Mouse (Mus musculus): ENCODE results near the gene Atp1b4.
"Not testable (repeated sequence)": the region's sequence is repeated elsewhere in the genome, so short reads cannot be mapped to it uniquely, and the experiment has no call there.

Atp1b4 gene

DNA sequence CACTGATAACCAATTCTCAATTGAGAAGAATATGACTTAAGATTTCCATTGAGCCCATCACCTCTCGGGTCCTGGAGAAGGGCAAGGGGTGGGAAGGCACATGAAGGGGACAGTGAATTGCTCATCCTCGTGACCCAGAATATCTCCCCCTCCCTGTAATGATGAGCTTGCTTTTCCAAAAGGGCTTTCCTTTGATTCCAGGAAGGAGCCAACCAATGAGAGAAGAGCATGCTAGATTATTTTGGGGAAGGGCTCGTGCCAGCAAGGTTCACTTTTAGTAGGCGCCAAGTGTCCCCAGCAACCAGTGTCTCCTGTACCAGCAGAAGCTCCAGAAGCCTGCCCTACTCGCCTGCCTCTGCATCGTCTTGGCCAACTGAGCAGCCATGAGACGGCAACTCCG, at the start of gene Atp1b4:
Atp1b4 (plus strand) TSS at position 301 of the 400 bp plus-strand sequence.
- DNase-seq (ENCODE audit: low read depth, low spot score) = no peak

- DNase-seq (ENCODE audit: low read depth, low spot score) = no peak
Measured at GRCm38 (mm10) chrX:38308597-38308996, 7.4 kb upstream of the Atp1b4 start.

- no peak for DNase-seq (ENCODE audit: low read depth, low spot score)
Measured at GRCm38 (mm10) chrX:38311054-38311453, 4.9 kb upstream of the Atp1b4 start.

DNA sequence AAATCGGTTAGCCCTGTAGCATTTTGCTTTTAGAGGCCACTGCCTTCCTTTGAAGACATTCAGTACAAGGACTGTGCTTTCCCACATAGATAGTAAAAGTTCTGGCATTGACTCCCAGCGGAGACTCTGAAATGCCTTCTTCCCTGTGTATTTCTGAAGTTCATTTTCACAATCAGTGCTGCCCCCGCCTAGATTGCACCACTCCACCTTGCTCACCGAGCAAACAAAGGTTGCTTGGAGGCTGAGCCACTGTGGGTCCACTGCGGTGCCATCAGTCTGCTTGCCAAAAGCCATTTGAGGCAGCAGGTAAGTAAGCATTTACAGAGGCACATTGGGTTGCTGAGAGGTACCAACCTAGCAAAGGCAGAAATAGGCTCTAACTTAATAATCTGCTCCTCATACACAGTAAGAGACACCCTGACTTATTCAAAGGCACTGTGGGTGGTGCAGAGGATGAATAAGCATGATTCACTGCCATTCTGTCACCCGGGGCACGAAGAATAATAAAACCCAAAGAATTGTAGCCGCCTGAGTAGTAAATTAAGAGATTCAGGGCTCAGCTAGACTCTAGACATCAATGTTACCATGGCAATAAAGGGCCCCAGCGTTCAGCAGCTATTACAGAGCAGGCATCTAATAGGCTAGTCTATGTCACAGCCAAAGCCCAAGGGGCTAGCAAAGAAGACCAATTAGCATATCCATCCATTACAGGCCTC, 2.9 kb upstream of the Atp1b4 start:
- peak; percentile 59 for DNase-seq (ENCODE audit: low read depth, low spot score)

- DNase-seq (ENCODE audit: low read depth, low spot score) = no peak
Measured at GRCm38 (mm10) chrX:38313626-38314210, 2.3 kb upstream of the Atp1b4 start.

DNA sequence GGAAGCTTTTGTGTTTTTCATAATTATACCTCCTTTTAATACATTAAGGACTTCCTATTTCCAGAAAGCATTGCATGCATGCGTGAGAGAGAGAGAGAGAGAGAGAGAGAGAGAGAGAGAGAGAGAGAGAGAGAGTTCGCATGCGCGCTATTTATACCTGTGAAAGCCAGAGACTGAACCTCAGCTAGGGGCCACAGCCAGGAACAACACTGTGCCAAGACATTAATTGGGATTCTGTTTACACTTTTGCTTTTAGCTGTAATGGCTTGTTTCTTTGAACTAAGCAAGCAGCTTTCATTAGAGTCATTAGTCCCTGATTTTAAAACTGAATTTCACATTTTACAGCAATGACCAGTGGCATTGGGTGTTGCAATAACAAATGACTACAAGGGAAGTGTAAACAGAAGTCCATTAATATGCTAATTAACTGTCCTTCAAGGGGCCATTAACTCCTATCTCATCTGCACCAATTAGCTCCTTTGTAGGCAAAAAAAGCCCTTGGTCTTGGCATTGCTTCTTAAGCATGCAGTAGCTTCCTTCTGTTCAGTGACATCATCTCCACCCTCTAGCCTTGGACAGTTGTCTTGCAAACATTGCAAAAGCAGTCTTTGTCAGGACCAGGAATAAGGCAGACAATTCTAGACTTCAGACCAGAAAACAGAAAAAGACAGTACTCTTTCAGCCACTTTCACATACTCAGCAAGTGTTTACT, 14.9 kb downstream of the Atp1b4 start:
- no peak for DNase-seq (ENCODE audit: low read depth, low spot score)

DNA sequence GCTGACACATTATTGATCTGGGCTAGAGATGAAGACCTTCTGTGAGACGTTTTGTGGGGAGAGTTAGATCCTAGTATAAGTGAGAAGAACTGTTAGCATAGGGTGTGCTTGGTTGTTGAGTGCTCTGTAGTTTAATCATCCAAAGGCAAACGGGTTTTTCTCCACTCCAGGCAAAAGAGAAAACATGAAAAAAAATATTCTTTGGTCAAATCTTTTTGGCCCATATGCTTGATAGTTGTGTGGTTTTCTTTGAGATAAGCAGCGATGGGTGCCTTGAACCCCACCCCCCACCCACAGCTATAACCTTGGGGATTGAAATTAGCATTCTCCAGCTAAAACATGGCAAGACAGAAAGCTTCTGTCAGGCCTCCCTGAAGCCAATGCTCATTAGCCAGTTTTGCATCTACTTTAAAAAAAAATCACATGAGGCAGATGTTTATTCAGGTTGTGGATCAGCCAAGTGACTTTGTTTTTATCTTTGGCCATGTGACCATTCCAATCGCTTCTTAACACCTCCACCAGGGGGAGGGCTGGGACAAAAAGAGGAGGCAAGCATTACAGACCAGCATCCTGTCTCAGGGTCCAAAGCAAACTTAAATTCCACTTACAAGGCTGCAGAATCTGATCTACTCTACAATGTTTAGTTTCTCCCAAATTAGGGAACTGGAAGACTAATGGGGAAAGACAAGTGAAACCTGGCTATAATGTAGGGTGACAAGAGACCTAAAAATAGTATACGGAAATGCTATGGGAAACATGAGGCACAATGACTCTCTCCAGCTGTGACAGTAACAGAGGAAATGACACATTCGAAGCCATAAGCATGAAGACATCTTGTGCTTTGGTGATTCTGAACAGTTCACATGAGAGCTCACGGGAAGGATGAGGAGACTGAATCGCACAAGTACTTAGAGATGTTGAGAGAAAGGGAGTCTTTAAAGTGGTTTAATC, 18.6 kb downstream of the Atp1b4 start:
- DNase-seq (ENCODE audit: low read depth, low spot score) = peak; percentile 33

DNA sequence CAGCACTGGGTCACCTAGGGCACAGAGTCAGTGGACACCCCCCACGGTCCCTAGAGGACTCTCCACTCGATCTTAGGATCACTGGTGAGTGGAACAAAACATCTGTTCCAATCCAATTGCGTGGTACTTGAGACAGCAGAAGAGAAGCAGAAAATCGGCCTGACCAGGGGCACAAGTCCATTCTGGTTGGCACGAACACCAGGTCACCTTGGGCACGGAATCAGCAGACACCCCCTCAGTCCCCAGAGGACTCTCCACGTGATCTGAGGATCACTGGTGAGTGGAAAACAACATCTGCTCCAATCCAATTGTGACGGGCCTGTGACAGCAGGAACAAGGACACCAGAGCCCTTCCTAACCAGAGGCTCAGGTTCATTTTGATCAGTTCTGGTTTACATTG, 46.0 kb downstream of the Atp1b4 start:
- DNase-seq (ENCODE audit: low read depth, low spot score) = no peak

- not testable (repeated sequence) for DNase-seq (ENCODE audit: low read depth, low spot score)
Measured at GRCm38 (mm10) chrX:38364621-38365020, 48.6 kb downstream of the Atp1b4 start.

- not testable (repeated sequence) for DNase-seq (ENCODE audit: low read depth, low spot score)
Measured at GRCm38 (mm10) chrX:38373169-38373568, 57.2 kb downstream of the Atp1b4 start.

All from mesoderm, embryonic 11.5 days (tissue).